Mouse (Mus musculus): Measurements from ENCODE around the gene Oasl1.

The Oasl1 gene

DNA sequence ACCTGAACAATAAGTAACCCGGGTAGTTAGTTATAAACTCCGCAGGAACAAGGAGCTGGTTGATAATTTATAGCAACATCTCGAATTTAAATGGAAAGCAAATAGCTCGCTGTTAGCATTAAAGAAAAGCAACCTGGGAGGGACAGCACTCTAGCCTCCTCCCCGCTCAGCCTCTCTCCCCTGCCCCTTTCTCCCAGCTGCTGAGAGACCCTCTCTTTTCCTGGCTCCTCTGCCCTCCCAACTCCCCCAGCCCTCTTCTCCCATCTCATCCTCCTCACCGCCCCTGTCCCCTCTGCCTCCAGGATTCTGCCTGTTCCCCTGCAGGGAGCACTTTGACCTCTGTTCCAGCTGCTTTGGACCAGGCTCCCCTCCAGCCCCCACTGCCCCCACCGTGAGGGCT is 45.6 kb downstream of the Oasl1 start:
- no peak for DNase-seq (ENCODE audit: low read depth, low spot score)

GRCm38 (mm10) chr5:114969064-114969463 is 46.0 kb downstream of the Oasl1 start:
- no peak for DNase-seq (ENCODE audit: low read depth, low spot score)

DNA sequence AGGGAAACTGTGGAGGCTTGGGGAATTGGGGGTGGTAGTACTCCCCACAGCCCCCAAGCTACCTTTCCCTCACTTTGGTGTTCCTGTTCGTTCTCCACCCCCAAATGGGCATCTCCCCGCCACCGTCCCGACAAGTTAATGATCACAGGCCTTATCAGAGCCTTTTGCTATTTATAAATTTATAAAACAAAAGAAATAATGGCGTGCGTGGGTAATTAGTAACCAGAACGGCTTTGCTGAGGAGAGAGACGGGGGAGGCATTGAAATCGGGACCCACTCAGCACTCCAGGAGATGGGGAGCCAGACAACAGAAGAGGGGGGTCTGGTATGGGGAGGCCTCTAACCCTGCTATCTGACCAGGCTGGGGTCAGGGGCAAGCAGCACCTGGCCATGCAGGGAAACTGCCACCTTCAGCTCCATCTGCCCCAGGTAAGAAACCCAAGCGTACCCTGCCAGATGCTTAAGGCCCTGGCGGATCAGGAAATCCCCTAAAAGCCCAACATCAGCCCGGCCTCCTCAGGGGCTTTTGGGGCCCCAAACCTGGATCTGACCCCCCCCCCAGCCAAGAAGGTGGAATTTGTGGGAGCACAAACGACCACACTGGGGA is 46.7 kb downstream of the Oasl1 start:
- no peak for DNase-seq (ENCODE audit: low read depth, low spot score)

- no peak for DNase-seq (ENCODE audit: low read depth, low spot score)
These were observed 47.8 kb downstream of the Oasl1 start, which contains the start of gene Hnf1a for GRCm38 (mm10) chr5:114970824-114971227. Hnf1a (minus strand) TSS chr5:114971094.

DNA sequence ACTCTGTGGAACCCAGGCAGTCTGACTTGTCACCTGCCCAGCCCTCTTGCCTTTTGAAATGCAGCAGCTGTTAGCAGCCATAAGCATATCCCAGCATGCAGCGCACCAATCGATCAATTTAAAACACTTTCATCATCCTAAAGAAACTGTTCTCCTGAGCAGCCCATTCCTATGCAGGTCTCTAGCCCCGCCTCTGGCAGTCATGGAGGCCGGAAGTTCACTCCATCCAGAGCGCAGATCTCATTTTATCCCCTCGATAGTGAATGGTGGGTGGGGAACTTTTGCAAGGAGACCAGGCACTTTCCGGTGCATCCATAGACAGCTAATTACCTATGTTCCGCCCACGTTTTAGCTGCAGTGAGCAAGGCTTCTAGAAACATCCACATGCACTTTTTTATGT is 49.2 kb downstream of the Oasl1 start:
- DNase-seq (ENCODE audit: low read depth, low spot score) = no peak

DNA sequence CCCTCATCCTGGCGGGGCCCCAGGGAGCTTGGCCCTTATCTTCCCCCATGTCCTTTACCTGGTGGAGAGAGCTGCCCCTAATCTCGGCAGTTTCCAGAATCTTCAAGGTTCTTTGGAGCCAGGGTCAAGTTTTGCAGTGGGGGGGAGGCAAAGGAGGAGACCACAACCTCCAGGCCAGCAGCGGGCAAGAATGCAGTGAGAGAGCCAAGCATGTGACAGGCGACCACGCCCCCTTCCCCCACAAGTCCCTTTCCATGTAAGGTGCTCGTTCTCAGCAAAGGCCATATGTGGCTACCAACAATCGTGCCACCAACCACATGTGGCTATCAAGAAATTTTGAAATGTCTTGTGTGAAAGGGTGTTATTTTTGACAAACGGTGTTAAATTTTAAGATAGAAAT is 50.1 kb downstream of the Oasl1 start:
- no peak for DNase-seq (ENCODE audit: low read depth, low spot score)

GRCm38 (mm10) chr5:114976935-114977334 is 53.9 kb downstream of the Oasl1 start:
- no peak for DNase-seq (ENCODE audit: low read depth, low spot score)

DNA sequence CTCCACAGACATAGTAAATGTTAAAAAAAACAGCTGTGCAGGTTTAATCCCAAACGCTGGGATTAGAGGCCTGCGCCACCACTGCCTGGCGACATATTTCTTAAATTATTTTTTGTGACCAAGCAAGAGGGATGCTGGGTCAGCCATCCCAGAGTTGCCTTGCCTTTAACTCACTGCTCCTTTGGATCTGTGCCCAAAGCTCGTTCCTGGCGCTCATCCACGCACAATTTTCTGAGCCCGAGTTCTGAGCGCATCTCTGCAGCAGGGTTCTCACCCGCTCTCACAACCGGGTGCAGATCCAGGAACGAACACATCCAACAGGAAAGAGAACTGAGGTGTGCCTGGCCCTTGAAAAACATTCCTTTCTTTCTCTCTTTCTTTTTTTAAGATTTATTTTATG is 55.4 kb downstream of the Oasl1 start:
- DNase-seq (ENCODE audit: low read depth, low spot score) = no peak

GRCm38 (mm10) chr5:114978888-114979249 is 55.8 kb downstream of the Oasl1 start:
- peak; percentile 30 for DNase-seq (ENCODE audit: low read depth, low spot score)

- peak; percentile 57 for DNase-seq (ENCODE audit: low read depth, low spot score)
These were observed 56.4 kb downstream of the Oasl1 start for GRCm38 (mm10) chr5:114979250-114980121.

DNA sequence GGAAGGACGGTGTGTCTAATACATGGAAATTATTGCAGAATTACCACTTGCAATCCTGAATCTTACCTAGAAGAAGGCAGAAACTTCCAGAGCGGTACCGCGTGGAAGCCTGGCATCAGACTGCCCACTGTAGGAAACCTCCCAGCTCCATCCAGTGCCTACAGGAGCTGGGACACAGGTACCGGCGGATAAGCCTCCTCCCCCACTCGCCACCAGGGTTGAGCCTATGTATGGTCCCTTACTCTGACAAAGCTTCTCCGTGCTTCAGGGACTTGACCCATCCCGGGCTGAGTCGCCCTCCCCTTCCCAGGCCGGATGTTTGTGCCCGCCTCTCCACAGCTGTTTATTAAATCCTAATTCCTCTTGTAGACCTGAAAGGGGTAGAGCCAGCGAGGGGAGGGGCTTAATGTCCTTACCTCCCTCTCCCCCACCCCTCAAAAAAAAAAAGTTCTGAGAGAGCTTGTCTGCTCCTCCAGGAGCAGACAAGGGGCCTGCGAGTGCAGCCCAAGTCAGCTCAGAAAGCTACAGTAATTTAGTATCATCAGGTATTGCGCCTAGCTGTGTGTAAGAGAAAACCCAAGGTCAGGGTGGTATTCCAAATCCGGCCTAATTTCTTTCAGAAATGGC is 57.2 kb downstream of the Oasl1 start:
- no peak for DNase-seq (ENCODE audit: low read depth, low spot score)

GRCm38 (mm10) chr5:114982001-114982400 is 59.0 kb downstream of the Oasl1 start:
- DNase-seq (ENCODE audit: low read depth, low spot score) = no peak

- no peak for DNase-seq (ENCODE audit: low read depth, low spot score)
These were observed 62.0 kb downstream of the Oasl1 start for GRCm38 (mm10) chr5:114985074-114985473.

Measured in skeletal muscle tissue, adult 2 months (tissue).